Mouse (Mus musculus) embryo, embryonic 10 days (tissue): Measurements from ENCODE around the gene Ttc7.
"Not testable (repeated sequence)": the region's sequence is repeated elsewhere in the genome, so short reads cannot be mapped to it uniquely, and the experiment has no call there.

ENCODE experiments used
- DNase-seq: peaks from one replicate; pipeline ENCODE4 v3.0.0-alpha.2; 2015; ENCODE audit warnings: low spot score

Gene Ttc7

GRCm38 (mm10) chr17:87286481-87287143 lies 3.9 kb downstream of the Ttc7 start:
- DNase-seq = no peak

- DNase-seq = no peak
Observed at GRCm38 (mm10) chr17:87287197-87287777, 4.6 kb downstream of the Ttc7 start.

- DNase-seq = no peak
Observed at GRCm38 (mm10) chr17:87288131-87288530, 5.4 kb downstream of the Ttc7 start.

- DNase-seq = no peak
Observed at GRCm38 (mm10) chr17:87289367-87289766, 6.7 kb downstream of the Ttc7 start.

GRCm38 (mm10) chr17:87291037-87291436 lies 8.4 kb downstream of the Ttc7 start:
- DNase-seq = no peak

GRCm38 (mm10) chr17:87291782-87292181 lies 9.1 kb downstream of the Ttc7 start:
- no peak for DNase-seq

- no peak for DNase-seq
Observed at GRCm38 (mm10) chr17:87293125-87293524, 10.4 kb downstream of the Ttc7 start.

GRCm38 (mm10) chr17:87295738-87296137 lies 13.1 kb downstream of the Ttc7 start:
- DNase-seq = no peak

- DNase-seq = not testable (repeated sequence)
Observed at GRCm38 (mm10) chr17:87296701-87297100, 14.0 kb downstream of the Ttc7 start.

GRCm38 (mm10) chr17:87298944-87299343 lies 16.3 kb downstream of the Ttc7 start:
- DNase-seq = no peak

GRCm38 (mm10) chr17:87300340-87300739 lies 17.7 kb downstream of the Ttc7 start:
- no peak for DNase-seq

GRCm38 (mm10) chr17:87301607-87302006 lies 18.9 kb downstream of the Ttc7 start:
- not testable (repeated sequence) for DNase-seq

GRCm38 (mm10) chr17:87302014-87302794 lies 19.5 kb downstream of the Ttc7 start:
- no peak for DNase-seq

- DNase-seq = no peak
Observed at GRCm38 (mm10) chr17:87304151-87304894, 21.6 kb downstream of the Ttc7 start.

GRCm38 (mm10) chr17:87305065-87305464 lies 22.4 kb downstream of the Ttc7 start:
- no peak for DNase-seq

GRCm38 (mm10) chr17:87306746-87307145 lies 24.1 kb downstream of the Ttc7 start:
- DNase-seq = no peak

- DNase-seq = no peak
Observed at GRCm38 (mm10) chr17:87309073-87309788, 26.5 kb downstream of the Ttc7 start.

- DNase-seq = no peak
Observed at GRCm38 (mm10) chr17:87310497-87310896, 27.8 kb downstream of the Ttc7 start.

- DNase-seq = peak; percentile 54
Observed at GRCm38 (mm10) chr17:87312351-87312750, 29.7 kb downstream of the Ttc7 start.

GRCm38 (mm10) chr17:87312924-87313870 lies 30.5 kb downstream of the Ttc7 start:
- no peak for DNase-seq

- no peak for DNase-seq
Observed at GRCm38 (mm10) chr17:87314121-87314520, 31.4 kb downstream of the Ttc7 start.
